Mouse (Mus musculus) heart, embryonic 15.5 days (tissue): Measurements from ENCODE around the gene Col9a1. TPM values are rescaled to one million over a fixed set of nuclear protein-coding genes. Genes with fewer than 3 reads are reported as not detected.

ENCODE experiments used
- polyA plus RNA-seq: library from polyadenylated mRNA; unstranded; fragments of >200 nt; fragmentation: Nextera tagmentation; extraction: Ambion mirVana; gene quantifications from 2 replicates; pipeline ENCODE4 v1.2.1, GENCODE M21; 2015

The Col9a1 gene
- polyA plus RNA-seq, 1 experiment from 2014 or later: 7.6 TPM

Other genes starting within 250 kb of the Col9a1 start
- 56.1 and 76.1 TPM in 2 replicates for gene Sdhaf4, start 172.0 kb upstream of the Col9a1 start, polyA plus RNA-seq
- gene Fam135a, start 77.3 kb upstream of the Col9a1 start, polyA plus RNA-seq: 22.2 and 26.1 TPM in 2 replicates